Mouse (Mus musculus) liver, adult 10 weeks (tissue): ENCODE data around the gene Krt12. TPM values are rescaled to one million over a fixed set of nuclear protein-coding genes. Genes with fewer than 3 reads are reported as not detected.

Experiments used
- polyA plus RNA-seq: library from polyadenylated mRNA; stranded (reverse); fragments of 350-450 nt; fragmentation: Illumina TruSeq; extraction: RNeasy Lipid Tissue Mini Kit (QIAGEN cat#74804); gene quantifications from one replicate; pipeline ENCODE4 v1.2.3, GENCODE M21; 2014; ENCODE audit warnings: low read depth, low replicate concordance

Gene Krt12
- polyA plus RNA-seq = not detected

GRCm38 (mm10) chr11:99422159-99422558 lies at the start of gene Krt12:
Gene Krt12 (minus strand): TSS chr11:99422259.

DNA sequence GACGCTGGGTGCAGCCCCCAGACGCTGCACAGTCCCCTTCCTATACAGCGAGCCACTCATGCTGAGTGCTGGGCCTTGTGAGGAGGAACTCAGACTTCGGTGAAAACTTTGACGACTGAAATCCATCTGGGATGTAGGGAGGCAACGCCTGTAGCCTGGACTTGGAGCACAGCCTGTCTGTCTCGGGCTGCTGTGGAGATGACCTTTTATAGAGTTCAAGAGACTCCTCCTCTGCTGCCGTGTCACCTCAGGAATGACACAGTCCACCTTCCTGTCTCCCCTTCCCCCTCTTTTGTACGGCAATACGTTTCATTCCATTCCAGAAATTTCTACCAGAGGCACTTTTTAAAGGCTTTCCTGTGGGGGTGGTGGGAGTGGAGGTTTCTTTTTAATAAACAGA lies 15.9 kb upstream of the Krt12 start, which contains the start of gene Krt20:
TSS of gene Krt20 (minus strand) at position 179 of the 400 bp plus-strand sequence.

DNA sequence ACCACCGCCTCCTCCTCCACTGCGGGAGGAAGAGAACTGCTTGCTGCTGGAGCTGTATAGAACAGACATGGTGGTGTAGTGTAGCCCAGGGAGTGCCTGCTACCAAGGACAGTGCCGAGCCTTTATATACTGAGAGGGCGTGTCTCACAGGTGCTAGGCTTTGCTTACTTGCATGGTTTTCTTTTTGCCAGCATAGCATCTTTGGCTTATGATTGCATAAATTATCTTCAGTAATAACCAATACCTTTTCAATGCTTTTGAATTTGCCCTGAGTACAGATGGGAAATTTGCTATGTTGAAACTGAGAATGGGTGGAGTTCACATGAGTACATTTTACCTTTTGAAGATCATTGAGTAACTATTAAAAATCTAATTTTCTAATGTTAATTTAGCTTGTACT lies 32.8 kb downstream of the Krt12 start, which contains the start of gene Krt10:
TSS of gene Krt10 (minus strand) at position 101 of the 400 bp plus-strand sequence.

DNA sequence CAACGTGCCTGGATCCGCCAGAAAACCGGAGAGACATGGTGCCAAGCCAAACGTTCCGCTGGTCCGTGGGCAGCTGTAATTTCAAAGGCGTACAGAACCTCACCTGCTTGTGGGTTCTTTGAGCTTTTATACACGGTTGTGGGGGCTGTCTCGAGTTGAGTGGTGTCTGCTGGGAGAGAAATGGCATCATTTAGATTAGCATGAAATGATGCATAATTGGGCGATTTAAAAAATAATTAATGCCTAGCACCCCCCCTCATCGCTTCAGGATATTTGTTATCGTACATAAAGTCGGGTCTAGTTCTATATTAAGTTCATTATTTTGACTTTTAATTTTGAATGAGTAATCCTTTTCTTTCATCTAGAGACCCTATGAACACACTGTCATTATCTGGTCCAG lies 47.3 kb downstream of the Krt12 start, which contains the start of gene Krt28:
TSS of gene Krt28 (minus strand) at position 101 of the 400 bp plus-strand sequence.

Other genes with a start within 250 kb of the Krt12 start
- gene Smarce1, start 191.2 kb downstream of the Krt12 start, polyA plus RNA-seq = 48.9 TPM
- not detected for gene Krt222, start 178.2 kb downstream of the Krt12 start, polyA plus RNA-seq
- not detected for gene Krt24, start 137.0 kb downstream of the Krt12 start, polyA plus RNA-seq
- not detected for gene Krt25, start 99.3 kb downstream of the Krt12 start, polyA plus RNA-seq
- not detected for gene Krt26, start 84.3 kb downstream of the Krt12 start, polyA plus RNA-seq
- not detected for gene Krt27, start 71.2 kb downstream of the Krt12 start, polyA plus RNA-seq
- not detected for gene Krt28, start 47.4 kb downstream of the Krt12 start, polyA plus RNA-seq
- 6.3 TPM for gene Krt10, start 32.9 kb downstream of the Krt12 start, polyA plus RNA-seq
- not detected for gene Krt20, start 15.9 kb upstream of the Krt12 start, polyA plus RNA-seq
- gene Krt23, start 70.9 kb upstream of the Krt12 start, polyA plus RNA-seq = 2.0 TPM
- not detected for gene Krt39, start 99.1 kb upstream of the Krt12 start, polyA plus RNA-seq
- gene Krt40, start 120.9 kb upstream of the Krt12 start, polyA plus RNA-seq = not detected
- gene Krtap3-3, start 128.6 kb upstream of the Krt12 start, polyA plus RNA-seq = not detected
- not detected for gene Krtap3-2, start 134.6 kb upstream of the Krt12 start, polyA plus RNA-seq
- gene Gm11939, start 137.2 kb upstream of the Krt12 start, polyA plus RNA-seq = not detected
- gene Krtap3-1, start 144.4 kb upstream of the Krt12 start, polyA plus RNA-seq = not detected
- gene Krtap1-5, start 158.8 kb upstream of the Krt12 start, polyA plus RNA-seq = not detected
- gene Krtap1-4, start 161.4 kb upstream of the Krt12 start, polyA plus RNA-seq = not detected
- gene Krtap1-3, start 169.1 kb upstream of the Krt12 start, polyA plus RNA-seq = not detected
- gene Krtap9-3, start 175.8 kb upstream of the Krt12 start, polyA plus RNA-seq = not detected
- gene Gm11938, start 181.0 kb upstream of the Krt12 start, polyA plus RNA-seq = not detected
- gene Gm11937, start 187.9 kb upstream of the Krt12 start, polyA plus RNA-seq = not detected
- not detected for gene Krtap2-4, start 192.6 kb upstream of the Krt12 start, polyA plus RNA-seq
- not detected for gene Gm11562, start 198.2 kb upstream of the Krt12 start, polyA plus RNA-seq
- gene Krtap4-1, start 206.0 kb upstream of the Krt12 start, polyA plus RNA-seq = not detected
- gene Krtap4-2, start 212.8 kb upstream of the Krt12 start, polyA plus RNA-seq = not detected
- not detected for gene Krtap4-7, start 221.8 kb upstream of the Krt12 start, polyA plus RNA-seq
- gene Gm11555, start 228.0 kb upstream of the Krt12 start, polyA plus RNA-seq = not detected
- not detected for gene Gm11563, start 236.7 kb upstream of the Krt12 start, polyA plus RNA-seq
- not detected for gene Krtap4-6, start 243.7 kb upstream of the Krt12 start, polyA plus RNA-seq